Mouse (Mus musculus) cerebellum, adult 11 months (tissue): ENCODE measurements around the gene Fbxl18.

Experiments used
- DNase-seq: peaks from one replicate; pipeline ENCODE4 v3.0.0; 2022

Fbxl18 gene

GRCm38 (mm10) chr5:142894918-142895613 is at the start of gene Fbxl18:
Gene Fbxl18 (minus strand): TSS chr5:142895421.
- DNase-seq = peak; percentile 88

GRCm38 (mm10) chr5:142940393-142940792 is 45.2 kb upstream of the Fbxl18 start:
- DNase-seq = no peak

- no peak for DNase-seq
Observed at GRCm38 (mm10) chr5:142937956-142938727, 42.9 kb upstream of the Fbxl18 start.

- DNase-seq = peak; percentile 78
Observed at GRCm38 (mm10) chr5:142936336-142936719, 41.1 kb upstream of the Fbxl18 start.

GRCm38 (mm10) chr5:142935642-142936335 is 40.6 kb upstream of the Fbxl18 start:
- peak; percentile 79 for DNase-seq

- DNase-seq = peak; percentile 30
Observed at GRCm38 (mm10) chr5:142932731-142933130, 37.5 kb upstream of the Fbxl18 start.

- DNase-seq = peak; percentile 78
Observed at GRCm38 (mm10) chr5:142932084-142932685, 37.0 kb upstream of the Fbxl18 start.

- no peak for DNase-seq
Observed at GRCm38 (mm10) chr5:142931241-142931745, 36.1 kb upstream of the Fbxl18 start.

GRCm38 (mm10) chr5:142929400-142929752 is 34.2 kb upstream of the Fbxl18 start:
- DNase-seq = no peak

- no peak for DNase-seq
Observed at GRCm38 (mm10) chr5:142928749-142929399, 33.7 kb upstream of the Fbxl18 start.

GRCm38 (mm10) chr5:142927341-142927930 is 32.2 kb upstream of the Fbxl18 start:
- no peak for DNase-seq

- no peak for DNase-seq
Observed at GRCm38 (mm10) chr5:142926940-142927228, 31.7 kb upstream of the Fbxl18 start.

GRCm38 (mm10) chr5:142926204-142926939 is 31.2 kb upstream of the Fbxl18 start:
- no peak for DNase-seq

GRCm38 (mm10) chr5:142924336-142924959 is 29.2 kb upstream of the Fbxl18 start:
- DNase-seq = no peak

GRCm38 (mm10) chr5:142923781-142924180 is 28.6 kb upstream of the Fbxl18 start:
- DNase-seq = no peak

- DNase-seq = no peak
Observed at GRCm38 (mm10) chr5:142922251-142922650, 27.0 kb upstream of the Fbxl18 start.

- no peak for DNase-seq
Observed at GRCm38 (mm10) chr5:142921074-142921459, 25.8 kb upstream of the Fbxl18 start.

GRCm38 (mm10) chr5:142920311-142921073 is 25.3 kb upstream of the Fbxl18 start:
- no peak for DNase-seq

- DNase-seq = no peak
Observed at GRCm38 (mm10) chr5:142917402-142917801, 22.2 kb upstream of the Fbxl18 start.

- DNase-seq = no peak
Observed at GRCm38 (mm10) chr5:142916593-142916992, 21.4 kb upstream of the Fbxl18 start.
